Mouse (Mus musculus): ENCODE data around the gene Mapk8ip3.

Mapk8ip3 gene

GRCm38 (mm10) chr17:24902124-24902523 lies 34.7 kb downstream of the Mapk8ip3 start:
- DNase-seq (ENCODE audit: low spot score): no peak

- DNase-seq (ENCODE audit: low spot score): no peak
These were observed 36.8 kb downstream of the Mapk8ip3 start for GRCm38 (mm10) chr17:24900014-24900413.

DNA sequence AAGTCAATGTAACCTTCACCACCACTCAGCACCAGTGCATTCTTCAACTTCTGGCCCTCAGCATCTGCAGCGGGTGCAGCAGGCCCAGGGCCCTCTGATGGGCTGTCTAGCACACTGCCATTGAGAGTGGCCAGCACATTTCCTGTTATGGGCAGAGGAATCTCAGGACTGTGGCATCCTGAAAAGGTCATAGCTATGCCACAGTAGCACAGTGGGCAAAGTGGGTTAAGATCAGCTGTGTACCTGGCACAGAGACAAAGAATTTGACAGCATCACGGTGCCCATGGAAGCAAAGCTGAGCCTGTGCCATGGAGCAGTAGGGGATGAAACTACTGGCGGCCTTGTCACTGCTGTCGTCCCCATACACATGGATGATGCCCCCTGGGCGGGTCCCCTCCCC lies 37.6 kb downstream of the Mapk8ip3 start:
- no peak for DNase-seq (ENCODE audit: low spot score)

- no peak for DNase-seq (ENCODE audit: low spot score)
These were observed 38.5 kb downstream of the Mapk8ip3 start for GRCm38 (mm10) chr17:24898041-24898854.

DNA sequence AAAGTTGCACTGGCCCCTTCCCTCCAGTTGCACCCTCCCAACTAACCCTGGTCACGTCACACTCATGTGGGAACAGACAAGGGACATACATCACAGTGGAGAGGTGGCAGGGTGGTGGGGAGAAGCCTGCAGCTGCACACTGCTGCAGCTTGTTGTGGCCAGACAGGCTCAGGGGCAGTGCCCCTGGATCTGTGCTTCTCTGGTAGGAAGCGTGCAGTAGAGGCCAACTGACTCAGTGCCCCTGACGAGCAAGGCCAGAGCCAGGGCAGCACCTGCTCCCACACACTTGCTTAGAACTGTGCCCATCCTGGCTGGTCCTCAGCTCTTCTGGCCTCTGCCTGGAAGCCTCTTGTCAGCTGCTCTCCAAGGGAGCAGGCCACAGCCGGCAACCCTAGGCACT lies 39.2 kb downstream of the Mapk8ip3 start:
- DNase-seq (ENCODE audit: low spot score): no peak

- no peak for DNase-seq (ENCODE audit: low spot score)
These were observed 39.8 kb downstream of the Mapk8ip3 start for GRCm38 (mm10) chr17:24896993-24897269.

GRCm38 (mm10) chr17:24896241-24896992 lies 40.4 kb downstream of the Mapk8ip3 start, which contains the start of gene Nme3:
Gene Nme3 (plus strand): TSS chr17:24896500.
- DNase-seq (ENCODE audit: low spot score): peak; percentile 79

DNA sequence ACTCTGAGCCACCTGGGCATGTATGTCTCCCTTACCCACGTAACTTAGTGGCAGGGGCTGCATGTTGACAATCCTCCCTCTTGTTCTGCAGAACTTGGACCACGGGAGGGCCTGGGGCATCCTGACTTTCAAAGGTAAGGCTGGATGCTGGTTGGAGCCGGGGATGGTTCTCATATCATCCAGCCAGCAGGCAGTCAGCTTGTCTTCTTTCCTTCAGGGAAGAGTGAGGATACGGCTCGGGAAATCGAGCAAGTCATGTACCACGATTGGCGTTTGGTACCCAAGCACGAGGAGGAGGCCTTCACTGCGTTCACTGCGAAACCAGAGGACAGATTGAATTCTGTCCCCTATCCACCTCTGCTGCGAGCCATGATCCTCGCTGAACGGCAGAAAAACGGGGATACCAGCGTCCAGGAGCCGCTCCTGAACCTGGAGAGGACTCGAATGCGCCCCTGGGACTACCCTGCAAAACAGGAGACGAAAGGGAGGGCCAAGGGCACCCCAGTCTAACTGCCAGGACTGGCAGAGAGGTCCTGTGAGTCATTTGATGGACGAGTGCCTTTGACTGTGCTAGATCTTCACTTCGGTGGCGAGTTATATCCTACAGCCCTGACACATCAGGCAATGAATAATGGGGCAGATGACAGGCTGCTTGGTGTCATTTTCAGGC lies 41.1 kb downstream of the Mapk8ip3 start:
- DNase-seq (ENCODE audit: low spot score): no peak

DNA sequence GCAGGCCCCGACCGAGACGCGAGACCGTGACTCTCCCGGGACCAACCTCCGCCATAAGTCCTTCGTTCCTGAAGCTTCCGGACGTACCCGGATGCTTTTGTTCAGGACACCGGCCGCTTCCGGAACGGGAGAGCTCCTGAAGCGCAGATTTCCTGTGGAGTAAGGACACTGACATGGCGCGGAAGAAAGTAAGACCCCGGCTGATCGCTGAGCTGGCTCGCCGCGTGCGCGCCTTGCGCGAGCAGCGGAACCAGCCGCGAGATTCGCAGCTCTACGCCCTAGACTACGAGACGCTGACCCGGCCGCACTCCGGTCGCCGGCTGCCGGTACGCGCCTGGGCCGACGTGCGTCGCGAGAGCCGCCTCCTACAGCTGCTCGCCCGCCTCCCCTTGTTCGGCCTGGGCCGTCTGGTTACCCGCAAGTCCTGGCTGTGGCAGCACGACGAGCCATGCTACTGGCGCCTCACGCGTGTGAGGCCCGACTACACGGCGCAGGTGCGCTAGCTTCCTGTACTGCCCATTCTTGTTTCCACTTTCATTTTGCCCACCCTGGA lies 41.7 kb downstream of the Mapk8ip3 start, which contains the start of the genes Eme2 and Mrps34:
Gene Eme2, minus strand, starts transcription at position 93 of the 553 bp plus-strand sequence.
Gene Mrps34, plus strand, starts transcription at position 122 of the 553 bp plus-strand sequence.
- peak; percentile 79 for DNase-seq (ENCODE audit: low spot score)

GRCm38 (mm10) chr17:24894061-24894994 lies 42.4 kb downstream of the Mapk8ip3 start:
- no peak for DNase-seq (ENCODE audit: low spot score)

GRCm38 (mm10) chr17:24893276-24893675 lies 43.5 kb downstream of the Mapk8ip3 start:
- DNase-seq (ENCODE audit: low spot score): no peak

DNA sequence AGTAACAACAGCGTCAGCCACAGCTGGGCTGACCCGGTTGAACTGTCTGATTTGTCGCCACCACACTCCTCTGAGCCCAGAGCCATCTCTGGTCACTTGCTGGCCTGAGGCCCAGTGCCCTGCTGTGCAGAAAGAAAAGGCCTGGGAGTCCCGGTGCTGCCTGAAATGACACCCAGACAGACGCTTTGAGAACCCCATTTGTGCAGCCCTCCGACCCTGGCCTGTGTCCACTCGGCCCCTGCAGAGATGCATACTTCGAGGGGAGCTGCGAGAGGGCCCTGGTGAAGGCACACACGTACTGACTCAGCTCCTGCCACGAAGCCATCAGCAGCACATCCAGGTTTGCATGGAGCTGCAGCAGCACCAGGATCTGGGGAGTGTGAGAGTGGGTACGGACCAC lies 44.0 kb downstream of the Mapk8ip3 start:
- no peak for DNase-seq (ENCODE audit: low spot score)

- DNase-seq (ENCODE audit: low spot score): no peak
These were observed 45.5 kb downstream of the Mapk8ip3 start for GRCm38 (mm10) chr17:24891321-24891720.

- DNase-seq (ENCODE audit: low spot score): no peak
These were observed 46.4 kb downstream of the Mapk8ip3 start for GRCm38 (mm10) chr17:24890151-24891092.

DNA sequence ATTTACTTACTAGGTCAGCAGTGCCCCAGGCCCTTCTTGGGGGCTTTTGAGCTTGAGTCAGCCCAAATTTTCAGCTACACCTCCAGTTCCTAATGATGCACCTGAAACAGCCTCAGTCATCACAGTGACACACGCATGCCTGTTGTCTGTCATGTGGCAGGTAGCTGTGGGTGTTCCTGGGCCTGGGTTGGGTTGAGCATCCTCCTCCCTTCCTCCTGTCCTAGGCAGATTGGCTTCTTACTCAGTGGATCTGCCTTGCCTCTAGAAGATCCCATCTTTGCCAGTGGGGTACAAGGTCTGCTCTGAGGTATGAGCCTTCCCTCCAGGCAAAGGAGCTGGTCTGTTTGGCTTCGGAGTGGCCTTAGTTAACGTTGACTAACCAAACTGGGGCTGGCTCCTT lies 47.9 kb downstream of the Mapk8ip3 start:
- no peak for DNase-seq (ENCODE audit: low spot score)

GRCm38 (mm10) chr17:24887291-24888080 lies 49.3 kb downstream of the Mapk8ip3 start:
- no peak for DNase-seq (ENCODE audit: low spot score)

DNA sequence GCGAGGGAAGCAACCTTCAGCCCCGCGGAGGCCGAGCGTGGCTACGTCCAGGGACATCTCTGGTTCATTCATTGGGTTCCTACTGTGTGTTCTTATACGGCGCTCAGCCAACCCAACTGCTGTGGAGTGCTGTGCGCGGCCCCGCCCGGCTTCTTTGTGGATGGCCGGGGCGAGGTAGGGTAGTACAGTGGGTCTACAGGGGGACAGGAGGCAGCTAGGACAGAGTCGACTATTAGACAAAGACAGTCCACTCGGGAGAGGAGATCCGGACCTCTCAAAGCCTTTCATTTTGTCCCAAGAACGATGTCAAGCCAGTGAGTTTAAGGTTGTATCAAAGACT lies 49.9 kb downstream of the Mapk8ip3 start:
- no peak for DNase-seq (ENCODE audit: low spot score)

- DNase-seq (ENCODE audit: low spot score): peak; percentile 96
These were observed 50.4 kb downstream of the Mapk8ip3 start, which contains the start of the genes Nubp2 and Spsb3 for GRCm38 (mm10) chr17:24886134-24886931. Gene Nubp2 (minus strand): TSS chr17:24886349. Gene Spsb3 (plus strand): TSS chr17:24886643.

All from ovary, postnatal 36 days (tissue).